Comparison of ENCODE assay signal across 25 mouse cellular contexts in genomic region chr12:28202847-28203246, GRCm38 (mm10).
"Had no signal": no experiment of that assay in that cellular context is flagged by ENCODE, and none has a peak within 500 bp of the region (broad histone marks: within the 10 kb centered on the region; RNA-seq: fewer than 3 reads in every experiment).

No protein-coding gene starts in this region.

- H3K4me2 ChIP-seq: heart, embryonic 12.5 days; hindbrain, embryonic 12.5 days; hindbrain, embryonic 14.5 days; intestine, embryonic 15.5 days; limb, embryonic 12.5 days had no signal

- DNase-seq: gastrocnemius, adult 2 months; gastrocnemius, postnatal 10 days; gastrocnemius, postnatal 25 days; heart, adult 18-20 months; heart, postnatal 10 days; heart, postnatal 4 days; kidney, adult 18-20 months; kidney, adult 8-10 months; kidney, postnatal 10 days; kidney, postnatal 25 days; kidney, postnatal 4 days; liver had no signal

- ATAC-seq: hindbrain, embryonic 16.5 days; inflammation-experienced regulatory T-cells, adult 6 months; intestine, embryonic 15.5 days; intestine, postnatal 0 days had no signal

- H3K9ac ChIP-seq: heart, embryonic 12.5 days; hindbrain, embryonic 12.5 days; hindbrain, embryonic 14.5 days; intestine, embryonic 15.5 days; limb, embryonic 12.5 days had no signal

- H3K4me1 ChIP-seq: heart, embryonic 10.5 days; heart, embryonic 12.5 days; hindbrain, embryonic 10.5 days; hindbrain, embryonic 12.5 days; intestine, embryonic 15.5 days; limb, embryonic 10.5 days; limb, embryonic 12.5 days had no signal

- H3K9me3 ChIP-seq: heart, embryonic 10.5 days; heart, embryonic 12.5 days; hindbrain, embryonic 10.5 days; hindbrain, embryonic 12.5 days; intestine, embryonic 15.5 days; limb, embryonic 10.5 days; limb, embryonic 12.5 days had no signal

- H3K4me3 ChIP-seq: gastrocnemius, adult 2 months; heart, embryonic 10.5 days; heart, embryonic 12.5 days; hindbrain, embryonic 10.5 days; hindbrain, embryonic 12.5 days; intestine, embryonic 15.5 days; layer of hippocampus, adult 2 months; left cerebral cortex, adult 2 months; limb, embryonic 10.5 days; limb, embryonic 12.5 days had no signal

- H3K27me3 ChIP-seq: heart, embryonic 12.5 days; hindbrain, embryonic 12.5 days; intestine, embryonic 15.5 days; limb, embryonic 12.5 days had no signal

- H3K27ac ChIP-seq: gastrocnemius, adult 2 months; heart, embryonic 10.5 days; hindbrain, embryonic 10.5 days; hindbrain, embryonic 12.5 days; hindbrain, embryonic 14.5 days; intestine, embryonic 15.5 days; layer of hippocampus, adult 2 months; left cerebral cortex, adult 2 months; limb, embryonic 10.5 days; limb, embryonic 12.5 days had no signal

- H3K36me3 ChIP-seq: heart, embryonic 10.5 days; heart, embryonic 12.5 days; hindbrain, embryonic 10.5 days; hindbrain, embryonic 12.5 days; intestine, embryonic 15.5 days; limb, embryonic 10.5 days; limb, embryonic 12.5 days had no signal
